Mouse (Mus musculus) heart, postnatal 14 days (tissue): ENCODE measurements around the gene Slit3. TPM values are rescaled to one million over a fixed set of nuclear protein-coding genes. Genes with fewer than 3 reads are reported as not detected.

ENCODE experiments used
- DNase-seq, 2 experiments: peaks; one replicate each; pipeline ENCODE4 v3.0.0; 2021 to 2022
- intact Hi-C: fragments of 180-260 bp; cut with DNase I; formaldehyde crosslinking; loops from one replicate; pipeline ENCODE4 v1.15.1; 2025
- microRNA-seq, 2 experiments: library from miRNA; unstranded; fragments of <30 nt; microRNA quantifications; one replicate each; pipeline ENCODE4 v1.2.0; 2021 to 2022
- total RNA-seq, 2 experiments: library from RNA; stranded (reverse); gene quantifications; 2 replicates each; pipeline ENCODE4 v1.2.3; 2021

The Slit3 gene
- total RNA-seq, 2 experiments from 2014 or later, result 12.4 to 15.7 TPM

DNA sequence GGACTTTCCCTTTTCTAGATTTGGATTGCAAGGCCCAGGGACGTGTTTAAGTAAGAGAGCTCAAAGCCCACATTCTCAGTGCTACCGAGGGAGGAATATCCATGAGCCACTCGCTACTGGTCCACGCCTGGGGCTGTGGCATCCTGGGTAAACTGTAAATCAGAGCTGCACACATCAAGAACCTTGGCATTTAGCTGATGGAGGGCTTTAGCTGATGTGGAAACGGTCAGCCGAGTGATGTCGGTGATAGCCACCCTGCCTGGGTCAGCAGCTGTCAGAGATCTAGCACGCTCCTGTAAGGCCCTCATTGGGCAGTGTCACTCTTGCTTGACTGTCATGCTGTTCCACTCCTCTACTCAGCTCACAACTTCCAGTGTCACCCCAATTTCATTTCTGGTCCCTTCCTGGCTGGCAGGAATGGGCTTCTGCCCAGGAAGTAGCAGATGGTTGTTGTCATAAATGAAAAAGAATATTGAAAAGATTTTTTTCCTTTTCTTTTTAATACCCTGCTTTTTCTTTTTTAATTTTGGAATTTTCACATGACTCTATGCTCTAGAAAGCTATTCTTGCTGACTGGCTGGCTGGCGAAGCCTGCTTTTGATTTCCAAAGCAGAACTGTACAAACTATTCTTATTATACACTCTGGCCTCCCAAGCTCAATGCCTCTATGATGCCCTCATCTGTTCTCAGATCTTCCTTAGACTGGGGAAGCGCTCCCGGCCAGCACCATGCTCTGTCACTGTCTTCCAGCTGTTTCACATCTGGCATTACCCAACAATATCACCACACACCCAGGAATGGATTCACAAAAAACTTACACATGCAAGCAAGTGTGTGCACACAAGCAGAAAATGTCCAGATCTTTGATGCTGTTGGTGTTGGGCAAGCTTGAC is 635.6 kb downstream of the Slit3 start:
- intact Hi-C loops, result no loop called here
- DNase-seq, result no peak

Small RNA genes within 50 kb of the gene (microRNA-seq; reads per million reads assigned to microRNA genes)
- gene Mir218-2, result 20.2 to 227 reads per million in 2 experiments
